Mouse (Mus musculus): ENCODE data around the gene Kank4.

DNA sequence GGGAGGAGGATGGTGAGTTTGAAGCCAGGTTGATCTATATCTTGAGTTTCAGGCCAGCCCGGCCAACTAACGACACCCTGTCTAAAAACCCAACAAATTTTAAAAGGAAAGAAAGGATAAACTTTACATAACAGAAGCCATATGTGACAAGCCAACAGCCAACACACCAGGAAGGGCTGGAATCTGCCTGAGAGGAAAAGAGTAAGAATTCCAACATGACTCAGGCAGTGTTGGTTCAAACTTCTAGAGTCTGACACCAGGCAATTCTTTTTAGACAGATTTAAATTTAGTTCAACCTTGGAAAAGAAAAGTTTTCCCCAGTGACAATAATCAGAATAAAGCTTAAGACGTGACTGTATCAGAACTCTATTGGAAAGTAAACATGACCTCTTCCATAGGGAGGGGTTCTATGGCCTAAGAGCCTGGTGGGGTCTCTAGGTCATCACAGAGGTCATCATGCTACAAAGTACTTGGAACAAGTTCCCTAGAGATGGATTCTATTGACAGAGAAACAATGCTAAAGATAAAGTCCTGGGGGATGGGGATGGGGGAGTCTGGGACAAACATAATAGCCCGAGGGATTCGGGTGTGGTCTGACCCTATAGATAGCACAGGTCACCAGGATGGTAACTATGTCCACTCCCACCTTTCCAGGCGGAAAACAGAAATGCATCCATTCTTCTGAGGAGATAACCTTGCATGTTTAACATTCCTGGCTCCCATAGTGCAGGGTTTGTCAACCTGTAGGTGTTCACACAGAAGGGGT lies 30.0 kb upstream of the Kank4 start:
- TF ChIP-seq CTCF (IDR thresholded peaks at IDR 0.05; ENCODE audit: borderline replicate concordance, insufficient read depth, low read length) (no peak), POLR2A (IDR thresholded peaks at IDR 0.05; ENCODE audit: low read depth, low read length) (no peak)
